Mouse (Mus musculus): ENCODE measurements around the gene Dmap1.

DNA sequence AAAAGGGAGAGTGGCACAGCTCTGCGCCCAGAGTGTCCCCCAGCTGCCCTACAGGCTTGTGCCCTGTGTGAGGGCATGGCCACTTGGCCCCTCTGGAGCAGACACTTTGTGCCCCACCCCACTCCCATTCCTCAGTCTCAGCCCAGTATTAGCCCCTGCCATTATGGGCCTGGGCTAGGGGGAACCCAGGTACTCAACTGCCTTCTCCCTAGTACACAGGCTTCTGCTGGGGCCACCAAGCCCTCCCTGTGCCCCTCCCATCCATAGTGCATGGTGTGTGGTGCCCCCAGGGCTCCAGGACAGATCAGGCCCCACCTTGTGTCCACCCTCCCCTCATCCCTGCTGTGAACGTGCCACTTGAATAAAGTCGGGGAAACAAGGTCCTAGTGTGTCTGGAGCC is 8.2 kb downstream of the Dmap1 start:
- TF ChIP-seq ZC3H11A (IDR thresholded peaks at IDR 0.05; ENCODE audit: low read depth, low read length) (no peak), MEF2A (IDR thresholded peaks at IDR 0.05; ENCODE audit: borderline replicate concordance, low read depth, low read length) (no peak), CHD1 (IDR thresholded peaks at IDR 0.05; ENCODE audit: low read depth, low read length) (no peak), CTCF (conservative IDR thresholded peaks at IDR 0.05 in 1 of 2, IDR thresholded peaks at IDR 0.05 in 1 of 2; ENCODE audit: low read depth in 2 of 2, low read length in 2 of 2) (no peak), MAX (IDR thresholded peaks at IDR 0.05; ENCODE audit: low read length) (no peak), ZMIZ1 (IDR thresholded peaks at IDR 0.05; ENCODE audit: low read depth, low read length) (no peak), NELFE (IDR thresholded peaks at IDR 0.05; ENCODE audit: low read depth, low read length) (no peak), TBP (conservative IDR thresholded peaks at IDR 0.05; ENCODE audit: low read depth, low read length) (no peak)
